Mouse (Mus musculus) erythroblast, embryonic 14.5 days (primary cell): ENCODE measurements around the gene Afg1l.

Experiments
- GATA1 ChIP-seq: IDR thresholded peaks from 2 replicates; pipeline ENCODE4 v1.6.1; 2012; ENCODE audit warnings: low read length, inconsistent platforms, mixed read lengths
- TAL1 ChIP-seq: IDR thresholded peaks from 3 replicates; pipeline ENCODE4 v1.6.1; 2012; ENCODE audit warnings: low read length, inconsistent platforms, mixed read lengths

DNA sequence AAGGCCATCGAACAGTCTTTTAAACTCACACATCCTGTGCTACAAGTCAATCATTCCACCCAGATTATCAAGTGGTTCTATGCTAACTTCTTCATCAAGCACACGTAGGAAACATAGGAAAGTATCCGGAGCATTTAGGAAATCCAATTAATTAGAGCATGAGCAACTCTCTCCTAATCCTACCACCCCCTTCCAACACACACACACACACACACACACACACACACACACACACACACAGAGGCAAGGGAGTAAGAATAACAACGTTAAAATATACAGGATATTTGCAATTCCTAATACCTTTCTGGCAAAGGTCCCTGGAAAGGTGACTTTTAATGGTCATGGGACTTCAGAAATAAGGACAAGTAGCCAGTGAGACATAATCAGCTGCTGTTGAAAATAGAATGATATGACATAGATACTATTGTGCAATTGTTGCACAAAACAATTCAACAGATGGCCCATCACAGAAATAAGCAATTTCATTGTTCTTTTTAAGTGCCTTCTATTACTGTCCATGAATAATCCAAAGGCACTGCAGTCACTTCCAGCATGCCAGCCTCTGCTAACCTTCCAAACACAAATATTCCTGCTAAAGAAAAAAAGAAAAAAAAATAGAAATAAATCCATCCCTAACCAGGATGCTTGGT, 62.4 kb downstream of the Afg1l start:
- TF ChIP-seq GATA1 (no peak), TAL1 (no peak)
